Mouse (Mus musculus): ENCODE data around the gene Olfr133. TPM values are rescaled to one million over a fixed set of nuclear protein-coding genes. Genes with fewer than 3 reads are reported as not detected.
"Not testable (repeated sequence)": the region's sequence is repeated elsewhere in the genome, so short reads cannot be mapped to it uniquely, and the experiment has no call there.

Gene Olfr133
- total RNA-seq (2021): not detected
- long read RNA-seq, experiment 1: 0 reads
- long read RNA-seq, experiment 2: 0 reads

DNA sequence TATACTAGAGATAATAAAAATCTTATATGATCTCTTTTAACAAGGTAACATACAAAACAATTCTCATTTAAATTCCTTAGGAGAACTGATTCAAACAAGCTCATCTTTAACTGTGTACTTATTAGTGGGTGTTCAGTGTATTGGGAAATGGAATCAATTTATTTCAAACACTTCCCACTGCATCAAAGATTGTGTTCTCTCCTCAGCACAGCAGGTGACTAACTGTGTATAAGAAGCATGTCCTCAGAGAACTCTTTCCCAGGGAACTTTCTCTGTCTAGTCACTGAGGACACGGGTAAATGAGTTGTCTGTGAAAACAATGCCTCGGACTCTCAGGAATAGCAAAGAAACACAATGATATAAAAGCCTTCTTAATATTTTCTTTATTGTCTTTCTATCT, at the start of gene Olfr133:
TSS of gene Olfr133 (plus strand) at position 301 of the 400 bp plus-strand sequence.
- Histone ChIP-seq H3K27ac (no peak within 1 kb of the TSS), H3K4me3 (no peak within 1 kb of the TSS)
- DNase-seq (ENCODE audit: extremely low spot score in 1 of 2, low spot score in 2 of 2): no peak
- intact Hi-C loops (cut with DNase I): no loop called here
- TF ChIP-seq CTCF (IDR thresholded peaks at IDR 0.05): no peak

DNA sequence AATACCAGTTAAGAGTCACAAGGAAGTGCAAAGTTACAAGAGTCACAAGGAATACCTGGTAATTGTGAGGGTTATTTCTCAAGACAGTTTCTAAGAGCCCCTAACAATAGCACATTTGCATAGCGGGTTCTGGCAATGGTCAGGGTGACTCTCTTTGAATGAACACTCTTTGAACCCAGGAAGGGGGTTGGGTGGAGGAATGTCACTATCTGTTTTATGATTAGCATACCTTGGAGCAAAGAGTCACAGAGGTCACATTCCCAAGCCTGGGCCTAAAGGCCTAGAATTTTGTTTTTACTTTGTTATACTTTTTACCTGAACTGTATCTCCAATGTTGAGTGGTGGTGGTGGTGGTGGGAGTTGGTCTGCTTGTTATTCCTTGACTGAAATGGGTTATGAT, 20.9 kb upstream of the Olfr133 start:
- H3K4me3 ChIP-seq; DNase-seq (ENCODE audit: extremely low spot score in 1 of 2, low spot score in 2 of 2); intact Hi-C loops (cut with DNase I); H3K27ac ChIP-seq: not testable (repeated sequence)

- DNase-seq (ENCODE audit: extremely low spot score in 1 of 2, low spot score in 2 of 2); H3K27ac ChIP-seq; intact Hi-C loops (cut with DNase I); H3K4me3 ChIP-seq: not testable (repeated sequence)
Observed at GRCm38 (mm10) chr17:38125371-38125770, 19.7 kb upstream of the Olfr133 start.

DNA sequence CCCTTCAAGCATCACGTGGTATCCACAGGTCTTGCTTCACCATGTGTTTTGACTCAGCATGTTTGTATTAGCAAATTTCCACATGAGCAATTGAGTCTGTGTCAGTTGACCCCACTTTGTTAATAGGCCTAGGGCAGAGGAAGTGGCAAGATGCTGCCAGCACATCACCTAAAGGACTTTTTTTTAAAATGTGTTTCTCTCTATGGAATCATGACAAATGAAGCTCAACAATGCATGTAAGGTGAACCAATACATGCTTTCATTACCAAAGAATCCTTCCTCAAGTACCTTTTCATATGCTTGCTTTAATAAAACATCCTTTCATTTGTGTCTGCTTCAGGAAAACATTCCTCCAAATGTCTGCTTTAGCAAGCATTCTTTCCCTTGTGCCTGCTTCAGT, 10.7 kb upstream of the Olfr133 start, which contains the start of gene Olfr132:
TSS of gene Olfr132 (minus strand) at position 101 of the 400 bp plus-strand sequence.
- no peak within 1 kb of the TSS for H3K27ac ChIP-seq
- DNase-seq (ENCODE audit: extremely low spot score in 1 of 2, low spot score in 2 of 2): no peak
- intact Hi-C loops (cut with DNase I): no loop called here
- no peak for TF ChIP-seq CTCF (IDR thresholded peaks at IDR 0.05)
- H3K4me3 ChIP-seq: no peak within 1 kb of the TSS

DNA sequence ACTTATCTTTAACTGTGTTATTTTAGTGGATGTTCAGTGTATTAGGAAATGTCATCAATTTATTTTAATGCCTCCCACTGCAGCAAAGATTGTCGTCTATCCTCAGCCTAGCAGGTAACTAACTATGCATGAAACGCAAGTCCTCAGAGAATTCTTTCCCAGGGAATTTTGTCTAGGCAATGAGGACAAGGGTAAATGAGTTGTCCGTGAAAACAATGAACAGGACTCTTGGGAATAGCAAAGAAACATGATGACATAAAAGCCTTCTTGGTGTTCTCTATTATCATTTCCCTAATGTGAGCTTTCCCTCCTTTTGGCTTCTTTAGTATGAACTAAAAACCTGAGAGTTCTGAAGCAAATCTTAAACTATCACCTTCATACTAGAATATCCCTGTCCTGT, 26.0 kb downstream of the Olfr133 start, which contains the start of gene Olfr134:
TSS of gene Olfr134 (plus strand) at position 301 of the 400 bp plus-strand sequence.
- Histone ChIP-seq H3K27ac (no peak within 1 kb of the TSS), H3K4me3 (no peak within 1 kb of the TSS)
- DNase-seq (ENCODE audit: extremely low spot score in 1 of 2, low spot score in 2 of 2): no peak
- TF ChIP-seq CTCF (IDR thresholded peaks at IDR 0.05): no peak
- intact Hi-C loops (cut with DNase I): no loop called here

Other genes with a start within 250 kb of the Olfr133 start
- gene Olfr127, start 244.8 kb upstream of the Olfr133 start, total RNA-seq (2021): not detected
- gene Olfr128, start 224.7 kb upstream of the Olfr133 start, total RNA-seq (2021): not detected
- gene Olfr761, start 192.2 kb upstream of the Olfr133 start, total RNA-seq (2021): not detected
- gene Olfr129, start 85.2 kb upstream of the Olfr133 start, total RNA-seq (2021): not detected
- not detected for gene Olfr130, start 81.4 kb upstream of the Olfr133 start, total RNA-seq (2021)
- not detected for gene Olfr131, start 56.6 kb upstream of the Olfr133 start, total RNA-seq (2021)
- not detected for gene Olfr132, start 10.8 kb upstream of the Olfr133 start, total RNA-seq (2021)
- not detected for gene Olfr134, start 26.1 kb downstream of the Olfr133 start, total RNA-seq (2021)
- gene Olfr135, start 59.1 kb downstream of the Olfr133 start, total RNA-seq (2021): not detected
- not detected for gene Olfr138, start 115.8 kb downstream of the Olfr133 start, total RNA-seq (2021)
- gene Olfr137, start 162.3 kb downstream of the Olfr133 start, total RNA-seq (2021): not detected
- gene Olfr136, start 184.6 kb downstream of the Olfr133 start, total RNA-seq (2021): not detected

All from left cerebral cortex, adult 2 months (tissue).